Mouse (Mus musculus): ENCODE measurements around the gene Hps6. TPM values are rescaled to one million over a fixed set of nuclear protein-coding genes. Genes with fewer than 3 reads are reported as not detected.

The Hps6 gene
- polyA plus RNA-seq, 1 experiment from 2014 or later, result 15.6 TPM

DNA sequence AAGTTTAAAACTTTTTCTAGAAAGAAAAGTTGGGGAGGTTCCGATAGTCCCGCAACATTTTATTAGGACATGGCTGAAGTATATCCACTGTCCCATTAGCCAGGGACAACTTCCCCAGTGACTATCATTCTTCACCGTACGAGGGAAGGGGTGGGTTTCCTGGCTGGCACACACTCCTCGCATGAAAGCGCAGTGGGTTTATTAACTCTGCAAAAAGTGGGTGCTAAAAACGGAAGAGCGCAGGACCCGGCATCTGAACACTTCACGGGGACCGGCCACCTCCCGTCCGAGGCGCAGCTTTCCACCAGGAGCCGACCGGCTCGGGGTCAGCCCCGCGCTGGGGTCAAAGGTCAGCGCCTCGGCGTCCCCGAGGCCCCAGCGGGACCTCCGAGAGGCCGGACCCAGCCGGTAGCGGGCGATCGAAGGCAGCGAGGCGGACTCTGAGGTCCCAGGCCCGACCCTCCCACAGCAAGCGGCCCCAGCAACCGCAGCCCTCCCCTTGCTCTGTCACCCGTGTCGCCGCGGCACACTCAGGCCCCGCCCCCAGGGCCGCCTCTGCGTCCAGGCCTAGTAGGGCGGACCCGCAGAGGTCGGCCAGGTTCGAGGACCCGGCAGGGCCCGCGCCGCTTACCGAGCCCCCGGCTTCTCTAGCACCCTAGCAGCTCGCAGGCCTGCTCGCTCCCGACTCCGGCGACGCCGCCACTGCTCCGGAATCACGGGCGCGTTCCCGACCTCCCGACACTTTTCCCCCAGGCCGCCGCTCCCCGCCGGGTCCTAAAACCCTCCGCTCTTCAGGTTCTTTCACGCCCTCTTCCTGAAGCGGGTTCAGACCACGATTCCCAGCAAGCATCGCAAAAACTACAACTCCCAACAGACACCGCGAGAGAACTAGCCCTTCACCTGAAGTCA lies 5.3 kb upstream of the Hps6 start, which contains the start of gene Armh3:
Gene Armh3 (minus strand): TSS at position 704 of the 909 bp plus-strand sequence.
- DNase-seq (ENCODE audit: low read depth, low spot score), result peak; percentile 65
- no peaks in the 10 kb centered on the region for H3K27me3 ChIP-seq
- no peak for TF ChIP-seq CTCF (IDR thresholded peaks at IDR 0.05)
- POLR2A ChIA-PET, result interaction anchor here (0.7 kb wide), 1 partner anchor 225 kb away, joined by 4 read pairs; no protein-coding TSS in a partner anchor
- ATAC-seq, result peak; percentile 75
- CTCF ChIA-PET, result interaction anchor here (0.6 kb wide), 1 partner anchor 119 kb away, joined by 3 read pairs; no protein-coding TSS in a partner anchor
- in situ Hi-C loops (cut with MboI; ENCODE audit: low pct_unique_long_range_greater_than_20kb), result no loop called here

DNA sequence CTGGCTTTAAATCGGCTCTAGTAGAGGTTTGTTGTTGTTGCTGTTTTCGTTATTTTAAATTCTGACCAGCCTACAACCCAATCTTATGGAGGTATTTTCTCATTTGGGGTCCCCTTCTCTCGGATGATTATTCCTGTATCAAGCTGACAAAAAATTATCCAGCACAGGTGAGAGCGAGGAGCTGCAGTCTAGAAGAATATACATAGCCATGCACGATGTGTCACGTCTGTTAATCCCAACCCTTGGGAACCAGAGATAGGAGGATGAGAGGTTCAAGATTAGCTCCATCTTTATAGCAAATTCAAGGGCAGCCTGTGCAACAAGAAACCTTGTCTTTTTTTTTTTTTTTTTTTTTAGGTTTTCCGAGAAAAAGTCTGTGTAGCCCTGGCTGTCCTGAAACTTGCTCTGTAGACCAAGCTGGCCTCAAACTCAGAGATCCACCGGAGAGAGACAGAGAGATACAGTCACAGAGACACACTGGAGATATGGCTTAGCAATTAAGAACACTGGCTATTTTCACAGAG lies 4.6 kb upstream of the Hps6 start:
- ChIA-PET POLR2A (interaction anchor here (0.7 kb wide), 1 partner anchor 225 kb away, joined by 4 read pairs; no protein-coding TSS in a partner anchor), CTCF (no interaction called here)
- no peak for TF ChIP-seq CTCF (IDR thresholded peaks at IDR 0.05)
- DNase-seq (ENCODE audit: low read depth, low spot score) (no peak), ATAC-seq (no peak)
- no peaks in the 10 kb centered on the region for H3K27me3 ChIP-seq
- in situ Hi-C loops (cut with MboI; ENCODE audit: low pct_unique_long_range_greater_than_20kb), result no loop called here

DNA sequence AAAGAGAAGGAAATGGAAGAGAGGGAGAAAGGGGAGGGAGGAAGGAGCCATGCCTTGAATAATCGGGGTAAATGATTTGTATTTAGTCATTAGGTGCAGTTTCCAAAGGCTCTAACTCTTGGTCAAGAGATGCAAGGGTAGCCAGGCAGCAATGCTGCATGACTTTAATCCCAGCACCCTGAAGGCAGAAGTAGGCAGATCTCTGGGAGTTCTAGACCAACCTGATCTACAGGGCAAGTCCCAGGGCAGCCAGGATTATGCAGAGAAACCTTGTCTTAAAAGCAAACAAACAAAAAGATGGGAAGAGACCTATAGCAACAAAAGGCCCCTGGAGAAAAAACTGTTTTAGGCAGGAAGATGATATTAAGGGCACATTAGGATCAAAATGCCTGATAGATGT lies 3.9 kb upstream of the Hps6 start:
- TF ChIP-seq CTCF (IDR thresholded peaks at IDR 0.05), result no peak
- DNase-seq (ENCODE audit: low read depth, low spot score) (no peak), ATAC-seq (no peak)
- ChIA-PET POLR2A (no interaction called here), CTCF (interaction anchor here (1.3 kb wide), 1 partner anchor 15 kb away, joined by 3 read pairs; no protein-coding TSS in a partner anchor)
- in situ Hi-C loops (cut with MboI; ENCODE audit: low pct_unique_long_range_greater_than_20kb), result no loop called here
- H3K27me3 ChIP-seq, result no peaks in the 10 kb centered on the region

DNA sequence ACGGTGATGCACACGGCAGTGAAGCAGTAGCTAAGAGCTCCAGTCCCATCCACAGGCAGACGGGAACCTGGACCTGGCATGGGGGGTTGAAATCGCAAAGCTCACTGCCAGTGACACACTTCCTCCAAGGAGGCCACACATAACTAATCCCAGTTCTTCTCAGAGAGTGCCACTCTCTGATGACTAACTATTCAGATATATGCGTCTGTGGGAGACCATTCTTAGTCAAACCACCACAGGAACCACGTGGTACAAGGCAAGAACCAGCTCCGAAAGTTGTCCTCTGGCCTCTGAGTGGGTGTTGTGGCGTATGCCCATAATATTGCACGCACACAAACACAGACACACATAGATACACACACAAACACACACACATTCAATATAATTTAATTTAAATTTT lies 1.0 kb upstream of the Hps6 start:
- TF ChIP-seq CTCF (IDR thresholded peaks at IDR 0.05), result no peak
- in situ Hi-C loops (cut with MboI; ENCODE audit: low pct_unique_long_range_greater_than_20kb), result no loop called here
- H3K27me3 ChIP-seq, result no peaks in the 10 kb centered on the region
- ChIA-PET CTCF (interaction anchor here (1.8 kb wide), 1 partner anchor 12 kb away, joined by 5 read pairs; no protein-coding TSS in a partner anchor), POLR2A (interaction anchor here (0.8 kb wide), 1 partner anchor 41 kb away, joined by 3 read pairs; no protein-coding TSS in a partner anchor)
- DNase-seq (ENCODE audit: low read depth, low spot score) (peak; percentile 20), ATAC-seq (no peak)

DNA sequence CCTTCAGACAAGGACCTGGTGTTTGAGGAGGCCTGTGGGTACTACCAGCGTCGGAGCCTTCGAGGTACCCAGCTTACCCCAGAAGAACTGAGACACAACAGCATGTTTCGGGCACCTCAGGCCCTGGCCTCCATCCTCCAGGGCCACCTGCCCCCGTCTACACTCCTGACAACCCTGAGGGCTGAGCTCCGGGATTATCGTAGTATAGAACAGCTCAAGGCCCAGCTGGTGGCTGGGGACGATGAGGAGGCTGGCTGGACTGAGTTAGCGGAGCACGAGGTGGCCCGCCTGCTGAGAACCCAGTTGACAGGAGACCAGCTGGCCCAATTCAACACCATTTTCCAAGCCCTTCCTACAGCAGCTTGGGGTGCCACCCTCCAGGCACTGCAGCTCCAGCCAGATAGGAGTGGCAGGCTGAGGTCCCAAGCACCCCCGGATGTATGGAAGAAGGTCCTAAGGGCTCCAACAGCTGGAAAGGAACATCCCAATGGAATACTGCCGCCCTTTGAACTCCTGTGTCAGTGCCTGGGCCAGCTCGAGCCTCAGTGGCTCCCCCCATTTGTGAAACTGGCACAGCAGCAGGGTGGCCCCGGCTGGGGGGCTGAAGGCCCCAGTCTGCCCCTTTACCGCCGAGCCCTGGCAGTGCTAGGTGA lies 1.6 kb downstream of the Hps6 start:
- ChIA-PET CTCF (interaction anchor here (0.7 to 4.6 kb wide), 4 partner anchors 9 to 30 kb away, joined by 3 to 24 read pairs (median 3); no protein-coding TSS in a partner anchor), POLR2A (interaction anchor here (0.6 to 1.2 kb wide), 2 partner anchors 19 to 22 kb away, joined by 3 to 4 read pairs; no protein-coding TSS in a partner anchor)
- in situ Hi-C loops (cut with MboI; ENCODE audit: low pct_unique_long_range_greater_than_20kb), result no loop called here
- no peak for TF ChIP-seq CTCF (IDR thresholded peaks at IDR 0.05)
- DNase-seq (ENCODE audit: low read depth, low spot score) (no peak), ATAC-seq (no peak)
- H3K27me3 ChIP-seq, result no peaks in the 10 kb centered on the region

DNA sequence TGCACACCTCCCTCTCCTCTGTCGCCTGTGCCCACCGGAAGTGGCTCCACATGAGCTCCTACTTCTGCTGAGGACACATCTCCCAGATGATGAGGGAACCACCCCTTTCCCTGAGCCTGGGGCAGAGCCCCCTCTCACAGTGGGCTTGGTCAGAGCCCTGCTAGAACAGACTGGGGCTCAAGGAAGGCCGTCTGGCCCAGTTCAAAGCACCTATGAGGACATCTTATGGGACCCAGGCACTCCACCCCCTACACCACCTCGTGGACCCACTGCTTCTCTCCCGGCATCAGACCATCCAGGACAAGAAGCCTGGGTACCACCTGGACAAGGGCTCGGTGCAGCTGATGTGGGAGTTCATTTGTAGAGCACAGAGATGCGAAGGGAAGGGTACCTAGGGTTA lies 2.4 kb downstream of the Hps6 start:
- in situ Hi-C loops (cut with MboI; ENCODE audit: low pct_unique_long_range_greater_than_20kb), result no loop called here
- no peaks in the 10 kb centered on the region for H3K27me3 ChIP-seq
- ATAC-seq, result no peak
- POLR2A ChIA-PET, result interaction anchor here (1.0 to 1.2 kb wide), 2 partner anchors 14 to 21 kb away, joined by 3 read pairs; no protein-coding TSS in a partner anchor
- CTCF ChIA-PET, result interaction anchor here (1.1 to 4.6 kb wide), 3 partner anchors 8 to 31 kb away, joined by 3 to 24 read pairs (median 3); no protein-coding TSS in a partner anchor
- no peak for TF ChIP-seq CTCF (IDR thresholded peaks at IDR 0.05)
- no peak for DNase-seq (ENCODE audit: low read depth, low spot score)

DNA sequence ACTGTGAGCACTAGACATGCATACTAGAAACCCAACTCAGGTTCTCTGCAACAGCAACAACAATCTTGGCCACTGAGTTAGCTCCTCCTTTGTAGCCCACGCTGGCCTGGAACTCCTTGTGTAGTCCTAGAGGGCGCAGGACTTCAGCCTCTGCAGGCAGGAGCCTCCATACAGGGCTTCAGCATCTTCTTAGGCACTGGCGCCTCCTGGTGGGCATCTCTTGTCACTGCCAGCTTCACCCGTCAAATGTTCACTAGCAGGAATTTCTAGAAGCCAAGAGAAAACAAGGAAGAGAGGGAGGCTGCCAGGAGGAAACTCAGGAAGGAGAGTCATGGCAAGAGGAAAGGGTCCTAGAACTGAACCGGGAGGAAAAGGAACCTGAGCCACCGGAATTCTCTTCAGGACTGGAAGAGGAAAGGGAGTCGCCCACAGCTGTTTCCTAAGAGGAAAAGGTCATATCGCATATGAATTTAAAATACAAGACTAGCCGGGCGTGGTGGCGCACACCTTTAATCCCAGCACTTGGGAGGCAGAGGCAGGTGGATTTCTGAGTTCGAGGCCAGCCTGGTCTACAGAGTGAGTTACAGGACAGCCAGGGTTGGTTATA lies 11.4 kb downstream of the Hps6 start:
- CTCF ChIA-PET, result interaction anchor here (0.6 to 2.5 kb wide), 25 partner anchors 10 to 210 kb away, joined by 3 to 24 read pairs (median 4); partner anchors contain the start of gene Hps6
- POLR2A ChIA-PET, result interaction anchor here (0.6 to 1.1 kb wide), 2 partner anchors 11 to 19 kb away, joined by 3 to 4 read pairs; partner anchors contain the start of gene Hps6

DNA sequence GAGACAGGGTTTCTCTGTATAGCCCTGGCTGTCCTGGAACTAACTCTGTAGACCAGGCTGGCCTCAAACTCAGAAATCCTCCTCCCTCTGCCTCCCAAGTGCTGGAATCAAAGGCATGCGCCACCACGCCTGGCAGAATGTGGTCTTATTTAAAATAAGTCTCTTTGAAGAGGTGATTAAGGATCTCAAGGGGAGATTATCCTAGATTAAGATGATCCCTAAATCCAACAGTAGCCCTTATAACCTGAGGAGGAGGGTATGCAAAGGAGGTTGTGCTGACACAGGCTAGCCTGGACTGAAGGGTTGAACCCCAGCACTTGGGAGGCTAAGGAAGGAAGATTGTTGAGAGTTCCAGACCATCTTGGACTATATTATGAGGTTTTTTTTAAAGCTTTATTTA lies 12.7 kb downstream of the Hps6 start:
- ChIA-PET CTCF (interaction anchor here (1.3 kb wide), 1 partner anchor 42 kb away, joined by 3 read pairs; no protein-coding TSS in a partner anchor), POLR2A (interaction anchor here (0.7 kb wide), 1 partner anchor 1251 kb away, joined by 3 read pairs; no protein-coding TSS in a partner anchor)
- no peak for TF ChIP-seq CTCF (IDR thresholded peaks at IDR 0.05)
- in situ Hi-C loops (cut with MboI; ENCODE audit: low pct_unique_long_range_greater_than_20kb), result loop anchor here (5.0 kb wide), 1 partner anchor 204 kb away; no protein-coding TSS in a partner anchor
- DNase-seq (ENCODE audit: low read depth, low spot score) (no peak), ATAC-seq (no peak)
- no peaks in the 10 kb centered on the region for H3K27me3 ChIP-seq

More for the DNA sequence above, 11.4 kb downstream of the Hps6 start:
- peak; percentile 49 for DNase-seq (ENCODE audit: low read depth, low spot score)
- in situ Hi-C loops (cut with MboI; ENCODE audit: low pct_unique_long_range_greater_than_20kb), result loop anchor here (5.0 kb wide), 1 partner anchor 202 kb away; no protein-coding TSS in a partner anchor
- peak; percentile 99 for TF ChIP-seq CTCF (IDR thresholded peaks at IDR 0.05)
- H3K27me3 ChIP-seq, result no peaks in the 10 kb centered on the region
- ATAC-seq, result peak; percentile 74

DNA sequence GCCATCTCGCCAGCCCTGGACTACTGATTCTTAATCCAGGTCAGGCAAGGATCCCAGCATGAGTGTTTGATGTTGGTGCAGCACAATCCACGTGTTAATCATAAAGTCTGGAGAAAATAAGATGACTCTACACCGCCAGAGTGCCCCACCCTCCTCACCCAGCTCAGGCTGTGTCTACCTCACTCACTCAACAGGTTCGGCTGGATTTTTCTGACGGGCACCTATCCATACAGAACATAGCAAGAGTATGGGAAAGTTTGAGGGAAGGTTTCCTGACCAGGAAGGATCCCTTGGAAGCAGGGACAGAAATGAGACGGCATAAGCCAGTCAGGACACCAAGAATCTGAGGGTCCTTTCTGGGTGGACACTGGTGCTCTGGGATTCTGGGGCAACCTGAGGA lies 21.7 kb downstream of the Hps6 start:
- ATAC-seq (no peak), DNase-seq (ENCODE audit: low read depth, low spot score) (no peak)
- H3K27me3 ChIP-seq, result peaks cover 4% of the 10 kb centered on the region
- TF ChIP-seq CTCF (IDR thresholded peaks at IDR 0.05), result no peak
- in situ Hi-C loops (cut with MboI; ENCODE audit: low pct_unique_long_range_greater_than_20kb), result no loop called here
- POLR2A ChIA-PET, result no interaction called here
- CTCF ChIA-PET, result no interaction called here

All from Patski (cell line).